Mouse (Mus musculus) brain, embryonic 14.5 days (tissue): ENCODE results near the gene Tha1.

Experiments used
- CTCF ChIP-seq: fragments of 200-500 bp; IDR thresholded peaks from 2 replicates; pipeline ENCODE4 v1.5.1; 2012; ENCODE audit warnings: inconsistent platforms, mild to moderate bottlenecking, moderate library complexity, borderline replicate concordance; ENCODE audit not compliant: insufficient read depth, insufficient read length; ENCODE audit errors: extremely low read depth
- POLR2A ChIP-seq: fragments of 200-500 bp; IDR thresholded peaks from 2 replicates; pipeline ENCODE4 v1.6.1; 2012; ENCODE audit warnings: mild to moderate bottlenecking, inconsistent platforms, borderline replicate concordance; ENCODE audit not compliant: poor library complexity, insufficient read depth, insufficient read length, severe bottlenecking; ENCODE audit errors: extremely low read depth

- TF ChIP-seq CTCF, result no peak
- TF ChIP-seq POLR2A, result no peak
Measured at GRCm38 (mm10) chr11:117886000-117886399, 12.7 kb upstream of the Tha1 start.
